Mouse (Mus musculus): ENCODE data around the gene Trim16.

Trim16 gene

DNA sequence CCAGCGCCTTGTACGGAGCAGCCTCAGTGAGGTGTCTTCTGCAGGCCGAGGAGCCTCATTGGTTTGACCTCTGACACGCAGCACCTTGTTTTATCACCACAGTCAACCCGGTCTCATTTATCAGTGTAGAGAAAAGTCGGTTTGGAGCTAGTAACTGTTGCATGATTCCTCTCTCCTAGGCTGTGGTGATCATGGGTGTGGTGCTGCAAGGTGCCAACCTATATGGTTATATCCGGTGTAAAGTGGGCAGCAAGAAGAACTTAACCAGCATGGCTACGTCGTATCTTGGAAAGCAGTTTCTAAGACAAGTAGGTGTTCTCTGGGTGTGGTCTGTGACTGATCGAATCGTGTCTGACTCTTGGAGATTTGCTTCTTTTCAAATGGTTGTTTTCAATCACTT lies 71.7 kb downstream of the Trim16 start:
- DNase-seq (ENCODE audit: low read depth, low spot score) = no peak

Data from R1 (cell line).